Mouse (Mus musculus) lung, postnatal 0 days (tissue): Measurements from ENCODE around the gene Odf3l1. TPM values are rescaled to one million over a fixed set of nuclear protein-coding genes. Genes with fewer than 3 reads are reported as not detected.

ENCODE experiments used
- ATAC-seq: fragments of 200-750 bp; cut with Nextera tagmentation; 2 replicates; pipeline ENCODE4 v1.8.0; 2017; ENCODE audit warnings: moderate library complexity
- DNase-seq: peaks from one replicate; pipeline ENCODE4 v3.0.0-alpha.2; 2016; ENCODE audit warnings: low spot score
- H3K27ac ChIP-seq: fragments of 300-500 bp; sonication (generic); 2 replicates; pipeline ENCODE4 v1.5.1; 2014; ENCODE audit warnings: antibody characterized with exemption, mild to moderate bottlenecking, low read length, mixed read lengths
- H3K27me3 ChIP-seq: fragments of 300-500 bp; sonication (generic); replicated peaks from 2 replicates; pipeline ENCODE4 v1.6.1; 2014; ENCODE audit warnings: low read length, mixed read lengths; ENCODE audit not compliant: insufficient read depth
- H3K36me3 ChIP-seq: fragments of 300-500 bp; sonication (generic); 2 replicates; pipeline ENCODE4 v1.6.1; 2014; ENCODE audit warnings: low read length, mixed read lengths; ENCODE audit not compliant: insufficient read depth
- H3K4me1 ChIP-seq: fragments of 300-500 bp; sonication (generic); 2 replicates; pipeline ENCODE4 v1.6.1; 2014; ENCODE audit warnings: antibody characterized with exemption, low read depth, low read length, mixed read lengths; ENCODE audit not compliant: insufficient read depth
- H3K4me2 ChIP-seq: fragments of 300-500 bp; sonication (generic); replicated peaks from 2 replicates; pipeline ENCODE4 v1.6.1; 2014; ENCODE audit warnings: low read depth, mild to moderate bottlenecking, low read length, moderate library complexity, mixed read lengths
- H3K4me3 ChIP-seq: fragments of 300-500 bp; sonication (generic); 2 replicates; pipeline ENCODE4 v1.5.1; 2014; ENCODE audit warnings: low read depth, low read length
- H3K9ac ChIP-seq: fragments of 300-500 bp; sonication (generic); replicated peaks from 2 replicates; pipeline ENCODE4 v1.6.1; 2014; ENCODE audit warnings: low read depth, mild to moderate bottlenecking
- H3K9me3 ChIP-seq: fragments of 300-500 bp; sonication (generic); 2 replicates; pipeline ENCODE4 v1.6.1; 2016; ENCODE audit warnings: low read length, mixed read lengths
- CTCF ChIP-seq: IDR thresholded peaks from 2 replicates; pipeline ENCODE4 v1.5.1; 2016; ENCODE audit warnings: antibody characterized with exemption, mild to moderate bottlenecking
- EP300 ChIP-seq: IDR thresholded peaks from 2 replicates; pipeline ENCODE4 v1.6.1; 2016; ENCODE audit warnings: antibody characterized with exemption, mild to moderate bottlenecking, control low read depth
- WGBS: fragments of 180-500 bp; shearing (Covaris S2); extraction: QIAGEN DNeasy Blood & Tissue Kit; methylation state at CpG from one replicate; pipeline ENCODE4 v1.1.7; 2014; 5-methylcytosine and 5-hydroxymethylcytosine counted together
- polyA plus RNA-seq: library from polyadenylated mRNA; unstranded; fragments of >200 nt; fragmentation: Nextera tagmentation; extraction: Ambion mirVana; gene quantifications from 2 replicates; pipeline ENCODE4 v1.2.1, GENCODE M21; 2015

Gene Odf3l1
- polyA plus RNA-seq, 1 experiment from 2014 or later: not detected

DNA sequence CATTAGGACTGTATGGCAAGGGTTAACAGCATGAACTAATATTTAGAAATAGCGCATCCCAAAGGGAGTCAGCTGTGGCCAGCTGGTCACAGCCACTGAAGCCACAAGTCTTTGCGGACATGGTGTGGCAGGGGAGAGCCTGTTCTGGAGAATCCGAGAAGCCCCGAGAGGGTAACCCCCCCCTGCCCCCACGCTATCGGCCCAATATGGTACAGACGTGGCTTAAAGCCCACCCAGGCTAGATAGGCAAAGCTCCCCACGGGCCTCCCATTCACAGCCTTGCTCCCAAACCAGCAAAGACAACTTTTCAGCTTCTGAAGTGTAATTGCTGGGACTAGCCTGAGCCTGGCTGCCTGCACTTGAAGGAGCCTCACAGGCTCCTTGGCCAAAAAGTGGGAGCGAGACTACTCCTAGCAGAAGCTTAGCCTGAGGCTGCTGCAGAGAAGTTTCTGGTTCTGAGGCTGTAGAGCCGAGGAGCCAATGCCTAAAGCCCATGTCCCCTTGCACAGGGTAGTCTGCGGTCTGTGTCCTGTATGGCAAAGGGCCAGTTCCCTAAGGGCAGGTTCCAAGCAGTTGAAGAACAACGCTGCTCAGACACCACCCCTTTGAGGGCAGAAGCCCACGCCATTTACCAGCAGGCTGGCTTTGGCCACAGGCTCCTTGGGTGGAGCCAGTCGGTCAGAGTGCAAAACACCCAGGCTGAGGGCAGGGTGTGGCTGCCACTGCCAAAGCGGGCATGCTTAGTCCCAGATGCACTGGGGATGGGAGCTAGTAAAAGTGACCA, 3.8 kb downstream of the Odf3l1 start:
- Histone ChIP-seq H3K4me3 (no peak overlapping the region), H3K9me3 (no peaks in the 10 kb centered on the region), H3K4me2 (no peak overlapping the region), H3K4me1 (peaks cover 7% of the 10 kb centered on the region), H3K27ac (no peak overlapping the region), H3K9ac (no peak overlapping the region), H3K36me3 (no peaks in the 10 kb centered on the region), H3K27me3 (no peaks in the 10 kb centered on the region)
- DNase-seq: peak; percentile 57
- no peak for TF ChIP-seq CTCF
- no peak for TF ChIP-seq EP300
- peak; percentile 32; the same call in 1 of the 2 replicates for ATAC-seq
- 38% methylated on average over 15 of the region's 15 CpGs for WGBS

DNA sequence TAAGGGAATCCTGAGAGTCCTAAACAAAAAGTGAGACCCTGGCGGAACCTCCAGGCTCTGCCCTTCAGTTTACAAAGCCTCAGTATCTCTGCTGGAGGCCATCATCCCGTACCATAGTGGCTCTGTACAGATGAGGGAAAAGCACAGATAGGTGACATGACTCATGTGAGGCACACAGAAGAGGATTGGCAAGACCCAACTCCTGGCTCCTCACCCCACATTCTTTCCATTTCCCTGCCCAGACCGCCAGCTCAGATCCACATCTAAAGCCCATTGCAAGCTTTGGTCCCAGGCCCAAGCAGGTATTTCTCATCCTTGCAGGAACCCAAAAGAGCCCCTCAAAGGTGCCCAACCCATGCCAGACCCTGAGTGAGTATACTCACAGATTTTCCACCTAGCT, 4.4 kb downstream of the Odf3l1 start:
- Histone ChIP-seq H3K27ac (no peak overlapping the region), H3K36me3 (no peaks in the 10 kb centered on the region), H3K9ac (no peak overlapping the region), H3K9me3 (no peaks in the 10 kb centered on the region), H3K4me3 (no peak overlapping the region), H3K4me1 (peaks cover 3% of the 10 kb centered on the region; the same call in 1 of the 2 replicates), H3K27me3 (no peaks in the 10 kb centered on the region), H3K4me2 (no peak overlapping the region)
- DNase-seq: no peak
- no peak for TF ChIP-seq EP300
- no peak for TF ChIP-seq CTCF
- 61% methylated on average over 3 of the region's 3 CpGs for WGBS
- ATAC-seq: no peak

DNA sequence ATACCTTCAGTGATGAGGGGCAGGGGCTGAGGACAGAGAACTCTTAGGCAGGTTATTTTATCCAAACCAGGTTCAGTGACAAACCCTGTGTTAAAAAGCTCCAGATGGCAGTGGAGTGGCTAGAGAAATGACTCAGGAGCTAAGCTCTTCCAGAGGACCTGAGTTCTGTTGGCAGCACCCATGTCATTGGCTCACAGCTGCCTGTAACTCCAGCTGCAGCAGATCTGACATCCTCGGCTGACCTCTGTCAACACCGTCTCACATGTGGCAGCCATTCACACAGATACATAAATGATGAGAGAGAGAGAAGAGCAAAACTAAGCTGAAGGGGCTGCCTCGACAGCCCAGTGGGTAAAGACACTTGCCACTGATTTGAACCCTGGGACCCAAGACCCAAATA, 7.0 kb downstream of the Odf3l1 start:
- H3K9me3 ChIP-seq: no peaks in the 10 kb centered on the region
- no peak overlapping the region for H3K9ac ChIP-seq
- H3K4me1 ChIP-seq: no peaks in the 10 kb centered on the region
- no peak overlapping the region for H3K4me2 ChIP-seq
- TF ChIP-seq EP300: no peak
- TF ChIP-seq CTCF: no peak
- no peaks in the 10 kb centered on the region for H3K36me3 ChIP-seq
- WGBS: 32% methylated on average over 3 of the region's 3 CpGs
- no peak overlapping the region for H3K4me3 ChIP-seq
- ATAC-seq (0 out of 2 replicates have a peak, but pooled peaks have one; percentile 28), DNase-seq (no peak)
- no peak overlapping the region for H3K27ac ChIP-seq
- no peaks in the 10 kb centered on the region for H3K27me3 ChIP-seq

DNA sequence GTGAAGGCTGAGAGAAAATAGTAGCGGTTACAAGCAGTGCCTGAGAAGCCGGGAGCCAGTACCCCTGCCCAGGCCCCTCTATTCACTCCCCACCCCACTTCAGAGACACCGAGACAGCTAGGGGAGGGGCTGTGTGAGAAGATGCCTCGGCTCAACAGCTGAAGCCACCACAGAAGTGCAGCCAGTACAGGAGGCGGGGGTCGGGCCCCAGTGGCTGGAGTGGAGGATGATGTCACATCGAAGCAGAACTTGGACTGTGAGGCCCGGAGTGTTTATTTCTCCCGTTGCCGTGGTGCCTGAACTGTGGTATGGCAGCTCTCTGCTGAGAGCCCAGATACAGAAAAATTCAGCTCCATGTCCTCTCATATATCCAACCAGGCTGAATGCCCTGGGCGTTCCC, 12.7 kb downstream of the Odf3l1 start:
- Histone ChIP-seq H3K9ac (no peak overlapping the region), H3K4me2 (no peak overlapping the region), H3K4me1 (peaks cover 3% of the 10 kb centered on the region; the same call in 1 of the 2 replicates), H3K36me3 (no peaks in the 10 kb centered on the region), H3K9me3 (no peaks in the 10 kb centered on the region), H3K27ac (no peak overlapping the region), H3K27me3 (no peaks in the 10 kb centered on the region), H3K4me3 (no peak overlapping the region)
- peak; percentile 85 for DNase-seq
- TF ChIP-seq CTCF: no peak
- TF ChIP-seq EP300: no peak
- WGBS: 15% methylated on average over 11 of the region's 11 CpGs
- peak; percentile 88 for ATAC-seq

DNA sequence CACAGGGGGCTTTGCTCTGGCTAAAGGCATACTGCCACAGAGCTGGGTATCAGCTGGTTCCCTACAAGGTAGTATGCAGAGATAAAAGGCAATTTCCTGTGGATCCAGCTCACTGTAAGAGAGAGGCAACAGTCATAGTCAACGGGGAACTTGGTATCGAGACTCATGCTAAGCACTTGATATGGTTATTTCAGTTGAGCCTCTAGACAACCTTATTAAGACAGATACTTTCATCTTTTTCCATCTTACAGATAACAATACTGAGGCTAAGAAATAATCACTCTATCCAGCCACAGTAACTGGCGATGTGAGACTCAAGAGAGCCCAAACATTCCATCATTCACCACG, 13.6 kb downstream of the Odf3l1 start:
- TF ChIP-seq CTCF: no peak
- TF ChIP-seq EP300: no peak
- ATAC-seq (no peak), DNase-seq (no peak)
- WGBS: 76% methylated on average over 4 of the region's 4 CpGs
- Histone ChIP-seq H3K9me3 (no peaks in the 10 kb centered on the region), H3K4me3 (no peak overlapping the region), H3K27me3 (no peaks in the 10 kb centered on the region), H3K27ac (no peak overlapping the region), H3K9ac (no peak overlapping the region), H3K4me1 (peaks cover 3% of the 10 kb centered on the region; the same call in 1 of the 2 replicates), H3K4me2 (no peak overlapping the region), H3K36me3 (no peaks in the 10 kb centered on the region)

DNA sequence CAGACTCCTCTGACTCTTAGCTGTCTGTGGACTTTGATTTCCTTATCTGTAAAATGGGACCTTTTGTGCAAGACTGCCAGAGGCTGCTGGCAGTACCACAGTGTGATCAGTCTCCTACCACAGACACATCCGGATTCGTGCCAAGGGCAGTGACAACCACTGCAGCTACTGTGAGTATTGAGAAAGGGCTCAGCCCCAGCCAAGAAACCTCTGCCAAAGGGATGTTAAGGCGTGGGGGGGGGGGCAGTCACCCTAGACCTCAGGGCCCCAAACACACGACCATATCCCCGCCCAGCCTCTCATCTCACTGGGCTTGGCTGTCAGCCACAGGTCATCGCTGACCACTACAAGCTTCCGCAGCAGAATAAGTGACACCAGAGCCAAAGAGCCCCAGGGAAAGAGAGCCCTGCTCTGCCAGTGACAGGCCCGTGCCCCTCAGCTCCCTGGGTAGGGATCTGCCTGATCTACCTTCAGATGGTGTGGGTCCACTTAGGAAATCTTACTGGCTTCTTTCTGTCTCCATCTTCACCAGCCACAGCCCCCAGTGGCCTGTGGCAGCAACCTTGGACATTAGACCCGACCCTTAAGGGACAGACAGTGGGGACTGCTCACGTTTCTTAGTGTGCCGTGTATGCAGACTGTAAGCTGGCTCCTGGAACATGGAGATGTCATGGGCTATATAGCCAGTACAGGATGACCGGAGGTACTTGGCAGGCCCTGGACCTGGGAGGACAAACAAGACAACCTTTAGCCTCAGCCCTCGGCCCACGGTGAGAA, 14.2 kb downstream of the Odf3l1 start:
- no peaks in the 10 kb centered on the region for H3K36me3 ChIP-seq
- no peak overlapping the region for H3K9ac ChIP-seq
- peaks cover 3% of the 10 kb centered on the region; the same call in 1 of the 2 replicates for H3K4me1 ChIP-seq
- DNase-seq (peak; percentile 58), ATAC-seq (peak; percentile 51)
- H3K9me3 ChIP-seq: no peaks in the 10 kb centered on the region
- no peak overlapping the region for H3K27ac ChIP-seq
- H3K27me3 ChIP-seq: no peaks in the 10 kb centered on the region
- WGBS: 53% methylated on average over 14 of the region's 14 CpGs
- TF ChIP-seq EP300 (no peak), CTCF (no peak)
- H3K4me3 ChIP-seq: no peak overlapping the region
- H3K4me2 ChIP-seq: no peak overlapping the region
